ENCODE assay signal across 14 mouse cellular contexts in the genomic region with DNA sequence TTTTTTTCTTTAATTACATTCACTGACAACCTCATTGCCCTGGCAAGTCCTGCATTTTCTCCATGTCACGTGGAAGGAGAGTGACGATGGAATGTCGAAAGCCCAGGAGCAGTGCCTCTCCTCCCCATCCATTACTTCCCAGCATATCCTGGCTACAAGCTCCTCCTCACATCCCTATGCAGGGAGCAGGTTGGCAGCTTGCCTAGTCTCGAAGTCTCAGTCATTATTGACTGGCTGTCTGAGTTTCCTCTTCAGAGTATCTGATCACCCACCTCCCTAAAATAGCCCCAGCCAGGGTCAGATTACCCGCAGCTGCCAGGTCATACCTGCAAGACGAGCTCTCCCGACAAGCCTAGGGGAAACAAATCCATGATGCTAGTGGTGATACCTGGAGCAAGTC.
DNase-seq lines count a peak whose midpoint lies in the region; ATAC-seq and TF ChIP-seq lines count a peak whose summit lies in the region.
"Had no signal": no experiment of that assay in that cellular context is flagged by ENCODE, and none has a peak within 500 bp of the region (broad histone marks: within the 10 kb centered on the region; RNA-seq: fewer than 3 reads in every experiment).

No protein-coding gene starts in this region.

- H3K27ac ChIP-seq in lung, embryonic 14.5 days (ENCODE audit: low read depth) = no peak overlapping the region
- H3K27ac ChIP-seq in heart, embryonic 15.5 days = peak overlapping the region; percentile 66
- H3K27ac ChIP-seq: liver, embryonic 14.5 days; stomach, embryonic 15.5 days had no signal

- no peaks in the 10 kb centered on the region for H3K36me3 ChIP-seq in lung, embryonic 14.5 days (ENCODE audit: insufficient read depth)
- H3K36me3 ChIP-seq in heart, embryonic 15.5 days = no peaks in the 10 kb centered on the region
- H3K36me3 ChIP-seq: stomach, embryonic 15.5 days had no signal

- H3K4me1 ChIP-seq in lung, embryonic 14.5 days (ENCODE audit: insufficient read depth) = no peaks in the 10 kb centered on the region
- no peaks in the 10 kb centered on the region; the same call in 1 of the 2 replicates for H3K4me1 ChIP-seq in lung, adult 2 months (ENCODE audit: control insufficient read depth, insufficient read depth, low read length)
- peaks cover 14% of the 10 kb centered on the region for H3K4me1 ChIP-seq in heart, embryonic 15.5 days (replicated peaks)
- H3K4me1 ChIP-seq: stomach, embryonic 15.5 days had no signal

- no peak overlapping the region for H3K4me2 ChIP-seq in lung, embryonic 14.5 days
- no peak overlapping the region for H3K4me2 ChIP-seq in heart, embryonic 15.5 days
- H3K4me2 ChIP-seq: stomach, embryonic 15.5 days had no signal

- TF ChIP-seq POLR2A in lung, adult 2 months (IDR thresholded peaks at IDR 0.05; ENCODE audit: borderline replicate concordance, extremely low read depth, low read depth, low read length) = no peak

- TF ChIP-seq CTCF in lung, embryonic 14.5 days (IDR thresholded peaks at IDR 0.05; ENCODE audit: low read depth) = no peak
- no peak for TF ChIP-seq CTCF in lung, adult 2 months (IDR thresholded peaks at IDR 0.05; ENCODE audit: insufficient read depth, low read length)

- H3K9me3 ChIP-seq in lung, embryonic 14.5 days (ENCODE audit: low read depth, low read length) = no peaks in the 10 kb centered on the region
- no peaks in the 10 kb centered on the region for H3K9me3 ChIP-seq in heart, embryonic 15.5 days (replicated peaks)
- H3K9me3 ChIP-seq: stomach, embryonic 15.5 days had no signal

- 15% methylated on average over 7 of the region's 7 CpGs for WGBS in lung, embryonic 14.5 days
- WGBS in lung, adult 2 months = 26% methylated on average over 7 of the region's 7 CpGs
- WGBS in heart, embryonic 15.5 days = 7% methylated on average over 7 of the region's 7 CpGs

- H3K4me3 ChIP-seq in lung, embryonic 14.5 days (ENCODE audit: low read depth, low read length) = no peak overlapping the region
- H3K4me3 ChIP-seq in lung, adult 2 months (replicated peaks; ENCODE audit: extremely low read depth, low read depth, low read length) = no peak overlapping the region
- no peak overlapping the region for H3K4me3 ChIP-seq in heart, embryonic 15.5 days
- H3K4me3 ChIP-seq: stomach, embryonic 15.5 days had no signal

- ATAC-seq in cerebellum, adult (ENCODE audit: insufficient number of reproducible peaks, low FRiP score, low TSS enrichment) = no peak
- ATAC-seq in lung, embryonic 14.5 days (ENCODE audit: insufficient read depth) = peak; percentile 68; the same call in 1 of the 2 replicates
- peak; percentile 68; the same call in 1 of the 2 replicates for ATAC-seq in heart, embryonic 15.5 days (replicated peaks; ENCODE audit: insufficient number of reproducible peaks, insufficient read depth, low FRiP score, low read depth)
- no peak for ATAC-seq in megakaryocyte progenitor cell, adult 5-6 weeks (replicated peaks; ENCODE audit: poor library complexity)

- H3K27me3 ChIP-seq in lung, embryonic 14.5 days (ENCODE audit: insufficient read depth, low read length) = no peaks in the 10 kb centered on the region
- no peaks in the 10 kb centered on the region for H3K27me3 ChIP-seq in heart, embryonic 15.5 days
- H3K27me3 ChIP-seq: stomach, embryonic 15.5 days had no signal

- no peak overlapping the region for H3K9ac ChIP-seq in lung, embryonic 14.5 days
- H3K9ac ChIP-seq in heart, embryonic 15.5 days = no peak overlapping the region
- H3K9ac ChIP-seq: liver, embryonic 14.5 days; stomach, embryonic 15.5 days had no signal

- DNase-seq in cerebellum, postnatal 10 days = peak; percentile 33 to 43
- DNase-seq in lung, embryonic 14.5 days = peak; percentile 80
- DNase-seq in lung, adult 2 months = no peak
- peak; percentile 60 to 65 for DNase-seq in lung, postnatal 4 days
- no peak for DNase-seq in urinary bladder, postnatal 4 days (ENCODE audit: low spot score in 2 of 2)
- DNase-seq: cerebellum, adult 11 months; embryo, embryonic 11 days; midbrain, embryonic 14.5 days; right cerebral cortex, postnatal 25 days had no signal

Comparison
In these comparisons a context has a peak if more than half of its experiments do, and no peak if none do; other contexts are left out.
1. DNase-seq: peak in cerebellum, postnatal 10 days (2 of 2), lung, embryonic 14.5 days (single experiment) and lung, postnatal 4 days (2 of 2); none in lung, adult 2 months (single experiment) and urinary bladder, postnatal 4 days (0 of 2).
2. ATAC-seq: peak in lung, embryonic 14.5 days (single experiment) and heart, embryonic 15.5 days (single experiment); none in cerebellum, adult (single experiment) and megakaryocyte progenitor cell, adult 5-6 weeks (single experiment).